Mouse (Mus musculus): ENCODE measurements around the gene Antxr1. TPM values are rescaled to one million over a fixed set of nuclear protein-coding genes. Genes with fewer than 3 reads are reported as not detected.

Gene Antxr1
- total RNA-seq, 2 experiments from 2014 or later: 9.0 to 10.2 TPM

GRCm38 (mm10) chr6:87139796-87140553, 195.6 kb downstream of the Antxr1 start:
- no peak for DNase-seq

DNA sequence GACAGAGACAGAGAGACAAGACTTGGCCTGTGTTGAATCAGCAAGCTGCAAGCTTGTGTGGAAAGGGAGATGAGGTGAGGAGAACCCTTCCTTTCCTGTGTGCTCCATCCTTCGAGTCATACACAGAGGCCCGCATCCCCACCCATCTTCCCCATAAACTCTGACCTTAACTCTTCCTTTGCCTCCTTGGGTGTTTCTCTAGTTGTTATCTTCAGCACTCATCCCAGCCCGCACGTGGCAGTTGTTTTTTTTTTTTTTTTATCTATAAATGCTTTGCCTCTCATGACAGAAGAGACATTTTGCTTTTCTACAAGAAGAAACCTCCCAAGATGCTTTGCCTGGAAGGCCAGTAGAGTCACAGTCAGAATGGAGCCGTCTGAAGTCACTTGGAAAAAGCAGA, 197.1 kb downstream of the Antxr1 start:
- DNase-seq: no peak

DNA sequence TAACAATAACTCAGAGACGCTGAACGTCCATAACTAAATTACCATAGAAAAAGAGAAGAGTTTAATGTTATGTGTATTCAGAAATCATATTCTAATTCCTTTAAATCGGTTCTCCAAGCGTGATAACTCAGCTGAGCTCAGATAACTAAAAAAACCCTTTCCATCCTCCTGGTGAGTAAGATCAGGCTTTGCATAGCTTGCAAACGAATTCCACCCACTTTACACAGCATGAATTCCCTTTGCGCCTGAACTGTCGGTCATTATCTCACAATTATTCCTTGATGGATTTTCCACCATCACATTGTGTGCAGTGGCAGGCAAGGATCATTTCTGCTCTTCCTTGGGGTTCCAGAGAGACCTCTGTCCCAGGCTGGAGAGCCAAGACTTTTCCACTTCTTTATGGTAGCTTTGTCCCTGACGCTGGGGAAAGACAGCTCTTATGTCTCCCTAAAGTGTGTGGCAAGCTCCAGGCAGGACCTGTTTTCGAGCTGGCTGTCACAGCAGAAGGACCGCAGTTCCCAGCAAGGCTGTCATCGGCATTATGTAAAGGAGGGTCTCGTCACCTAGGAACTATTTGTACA, 201.6 kb downstream of the Antxr1 start:
- no peak for DNase-seq

GRCm38 (mm10) chr6:87133520-87133919, 202.1 kb downstream of the Antxr1 start:
- no peak for DNase-seq

DNA sequence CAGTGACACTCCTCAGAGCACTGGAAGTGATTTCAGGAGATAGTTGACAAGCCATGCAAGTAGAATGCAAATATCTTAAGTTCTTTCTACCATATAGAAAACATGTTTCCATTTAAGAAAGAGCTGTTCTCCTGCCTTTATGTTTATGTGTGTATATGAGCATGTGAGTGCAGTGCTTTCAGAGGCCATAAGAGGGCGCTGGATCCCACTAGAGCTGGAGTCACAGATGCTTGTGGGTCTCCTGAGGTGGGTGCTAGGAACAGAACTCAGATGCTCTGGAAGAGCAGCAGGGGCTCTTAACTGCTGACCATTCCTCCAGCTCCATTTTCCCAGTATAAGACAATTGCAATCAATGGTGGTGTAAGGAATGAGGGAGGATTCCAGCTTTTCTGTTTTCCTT, 204.5 kb downstream of the Antxr1 start:
- no peak for DNase-seq

DNA sequence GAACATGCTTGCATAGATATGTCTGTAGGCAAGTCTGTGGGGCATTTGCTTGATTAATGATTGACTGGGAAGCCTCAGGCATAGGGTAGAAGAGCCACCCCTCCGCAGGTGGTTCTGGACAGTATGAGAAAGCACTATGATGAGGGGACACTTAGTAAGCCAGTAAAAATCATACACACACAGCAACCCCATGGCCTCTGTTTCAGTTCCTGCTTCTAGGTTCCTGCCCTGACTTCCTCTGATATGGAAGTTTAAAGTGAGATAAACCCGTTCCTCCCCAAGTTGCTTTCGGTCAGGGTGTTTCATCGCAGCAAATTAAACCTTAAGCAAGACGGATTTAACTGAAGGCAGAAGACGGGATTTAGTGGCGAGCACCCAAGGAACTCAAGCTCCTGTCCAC, 205.0 kb downstream of the Antxr1 start:
- DNase-seq: no peak

DNA sequence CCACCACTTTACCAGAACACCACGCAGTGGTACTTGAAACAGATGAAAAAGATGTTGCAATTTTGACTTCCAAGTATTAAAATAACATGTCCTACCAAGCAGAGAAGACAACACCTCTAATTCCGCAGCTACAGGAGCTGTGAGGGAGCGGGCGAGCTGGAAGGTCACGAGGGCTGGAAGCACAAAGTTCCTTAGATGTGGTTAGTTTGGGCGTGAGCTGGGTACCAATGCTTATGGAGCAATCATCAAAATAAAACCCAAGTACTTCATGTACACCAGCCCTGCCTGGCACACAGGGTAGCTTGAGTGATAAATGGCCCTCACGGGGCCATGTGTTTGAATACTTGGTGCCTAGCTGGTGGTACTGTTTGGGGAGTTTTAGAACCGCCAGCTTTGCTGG, 205.8 kb downstream of the Antxr1 start:
- DNase-seq: no peak

- no peak for DNase-seq
Measured at GRCm38 (mm10) chr6:87127049-87127753, 208.4 kb downstream of the Antxr1 start.

GRCm38 (mm10) chr6:87123973-87124372, 211.6 kb downstream of the Antxr1 start:
- DNase-seq: no peak

GRCm38 (mm10) chr6:87123406-87123805, 212.2 kb downstream of the Antxr1 start:
- DNase-seq: no peak

GRCm38 (mm10) chr6:87121961-87122360, 213.7 kb downstream of the Antxr1 start:
- DNase-seq: no peak

DNA sequence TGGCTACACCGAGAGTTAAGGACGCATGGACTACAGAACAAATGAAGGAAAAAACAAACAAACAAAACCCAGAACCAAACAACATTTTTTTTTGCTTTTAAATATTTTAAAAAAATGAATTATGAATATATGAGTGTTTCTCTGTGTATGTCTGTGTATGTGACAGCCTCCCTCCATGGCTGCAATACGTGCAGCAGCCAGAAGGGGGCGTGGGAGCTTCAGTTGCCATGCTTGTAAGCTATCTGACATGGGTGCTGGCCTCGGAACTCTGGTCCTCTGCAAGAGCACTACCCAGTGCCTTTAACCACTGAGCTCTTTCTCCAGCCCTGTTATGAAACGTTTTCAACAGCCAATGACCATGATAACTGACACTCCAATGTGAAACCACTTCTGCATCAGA, 215.0 kb downstream of the Antxr1 start:
- DNase-seq: no peak

GRCm38 (mm10) chr6:87119975-87120374, 215.6 kb downstream of the Antxr1 start:
- DNase-seq: no peak

GRCm38 (mm10) chr6:87119066-87119837, 216.4 kb downstream of the Antxr1 start:
- no peak for DNase-seq

DNA sequence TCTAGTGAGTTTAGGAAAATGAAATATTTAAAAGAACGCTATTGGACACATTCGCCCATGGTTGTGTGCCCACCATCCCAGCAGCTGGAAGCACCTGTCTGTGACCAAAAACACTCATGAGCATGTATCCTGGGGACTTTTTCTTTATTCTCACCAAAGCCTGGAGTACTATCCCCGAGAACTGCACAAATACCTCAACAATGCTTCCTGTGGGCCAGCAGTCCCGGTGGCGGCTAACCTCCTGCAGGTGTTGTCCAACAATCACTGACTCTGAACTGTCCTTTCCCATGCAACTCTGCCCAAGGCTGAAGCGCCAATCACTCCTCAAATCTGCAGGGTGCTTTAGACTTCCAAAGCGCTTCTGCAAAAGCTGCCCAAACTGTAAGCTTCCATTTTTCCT, 219.0 kb downstream of the Antxr1 start:
- no peak for DNase-seq

GRCm38 (mm10) chr6:87115981-87116380, 219.6 kb downstream of the Antxr1 start:
- no peak for DNase-seq

DNA sequence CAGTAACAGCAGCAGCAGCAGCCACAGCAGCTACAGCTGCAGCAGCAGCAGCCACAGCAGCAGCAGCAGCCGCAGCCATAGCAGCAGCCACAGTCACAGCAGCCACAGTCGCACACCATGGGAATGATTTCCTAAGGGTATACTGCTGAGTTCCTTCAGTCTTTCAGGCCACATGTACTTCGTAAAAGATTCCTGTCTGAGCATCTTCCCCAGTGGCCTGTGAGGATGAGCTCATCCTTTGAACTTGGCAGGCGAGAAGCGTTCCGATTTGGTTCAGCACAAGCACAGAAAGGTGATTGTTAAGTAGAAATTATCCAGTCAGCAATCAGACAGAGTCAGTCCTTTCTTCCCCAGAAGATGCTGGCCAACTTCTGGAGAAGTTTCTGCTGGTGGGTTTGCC, 223.5 kb downstream of the Antxr1 start:
- no peak for DNase-seq

- no peak for DNase-seq
Measured at GRCm38 (mm10) chr6:87111493-87111892, 224.1 kb downstream of the Antxr1 start.

- no peak for DNase-seq
Measured at GRCm38 (mm10) chr6:87104123-87104796, 231.4 kb downstream of the Antxr1 start, which contains the start of gene D6Ertd527e. TSS of gene D6Ertd527e (plus strand) at chr6:87104746.

DNA sequence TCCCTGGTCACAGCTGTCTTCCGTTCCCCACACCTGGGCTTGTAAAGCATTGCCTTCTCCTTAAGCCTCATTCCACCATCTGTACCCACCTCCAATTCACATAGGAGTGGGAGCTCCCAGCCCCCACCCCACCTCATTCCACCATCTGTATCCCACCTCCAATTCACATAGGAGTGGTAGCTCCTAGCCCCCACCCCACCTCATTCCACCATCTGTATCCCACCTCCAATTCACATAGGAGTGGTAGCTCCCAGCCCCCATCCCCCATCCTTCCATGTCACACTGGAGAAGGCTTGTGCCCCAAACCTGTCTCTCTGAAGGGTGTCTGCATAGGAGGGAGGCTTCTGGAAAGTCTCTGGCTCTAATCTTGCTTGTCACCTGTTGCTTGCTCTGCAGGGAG, 232.3 kb downstream of the Antxr1 start:
- no peak for DNase-seq

GRCm38 (mm10) chr6:87102421-87102911, 233.2 kb downstream of the Antxr1 start:
- DNase-seq: no peak

DNA sequence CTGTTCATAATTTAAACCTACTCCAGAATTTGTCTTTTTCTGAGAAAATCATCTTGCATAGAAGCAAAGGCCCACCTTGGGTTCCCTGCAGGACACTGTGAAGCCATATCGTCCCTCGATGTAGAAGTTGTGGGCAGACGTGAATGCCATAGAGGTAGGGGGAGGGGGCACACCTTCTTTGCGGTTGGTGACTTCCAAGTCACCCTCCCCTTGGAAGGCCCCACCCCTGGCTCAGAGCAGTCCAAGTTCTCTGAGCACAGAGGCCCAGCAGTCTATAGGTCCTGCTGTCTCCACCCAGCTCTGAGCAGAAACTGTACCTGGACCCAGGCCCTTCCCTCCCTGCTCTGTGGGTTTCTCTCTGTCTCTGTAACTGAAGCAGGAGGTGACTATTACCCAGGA, 233.7 kb downstream of the Antxr1 start:
- DNase-seq: no peak

Data from layer of hippocampus, postnatal 36 days (tissue).